Mouse (Mus musculus) heart, adult 2 months (tissue): ENCODE data around the gene Plxna3. TPM values are rescaled to one million over a fixed set of nuclear protein-coding genes. Genes with fewer than 3 reads are reported as not detected.
"Not testable (repeated sequence)": the region's sequence is repeated elsewhere in the genome, so short reads cannot be mapped to it uniquely, and the experiment has no call there.

Source experiments
- DNase-seq, 2 experiments: peaks; one replicate each; pipeline ENCODE4 v3.0.0; 2021
- H3K27ac ChIP-seq: fragments of 200-600 bp; 2 replicates; pipeline ENCODE4 v1.8.1; 2022
- H3K27me3 ChIP-seq: fragments of 200-500 bp; 2 replicates; pipeline ENCODE4 v1.6.1; 2012; ENCODE audit warnings: mild to moderate bottlenecking, low read length, inconsistent platforms, mixed read lengths; ENCODE audit not compliant: control insufficient read depth, insufficient read depth
- H3K36me3 ChIP-seq: fragments of 200-500 bp; 2 replicates; pipeline ENCODE4 v1.6.1; 2012; ENCODE audit warnings: low read length, inconsistent platforms; ENCODE audit not compliant: control insufficient read depth, insufficient read depth
- H3K4me1 ChIP-seq: fragments of 200-500 bp; 2 replicates; pipeline ENCODE4 v1.6.1; 2011; ENCODE audit warnings: low read length; ENCODE audit not compliant: control insufficient read depth, insufficient read depth
- H3K4me3 ChIP-seq: fragments of 200-600 bp; 2 replicates; pipeline ENCODE4 v1.8.1; 2022
- H3K79me2 ChIP-seq: fragments of 200-500 bp; replicated peaks from 2 replicates; pipeline ENCODE4 v1.6.1; 2012; ENCODE audit warnings: mild to moderate bottlenecking, inconsistent platforms, low read length, moderate library complexity, mixed read lengths; ENCODE audit not compliant: control insufficient read depth, insufficient read depth
- H3K9ac ChIP-seq: fragments of 200-500 bp; 2 replicates; pipeline ENCODE4 v1.6.1; 2012; ENCODE audit warnings: low read depth, mild to moderate bottlenecking, control low read depth, inconsistent platforms, low read length, mixed read lengths
- CTCF ChIP-seq: fragments of 200-600 bp; IDR thresholded peaks from 2 replicates; pipeline ENCODE4 v1.8.1; 2022; ENCODE audit warnings: antibody characterized with exemption, mild to moderate bottlenecking, moderate library complexity
- EP300 ChIP-seq: fragments of 200-500 bp; IDR thresholded peaks from 2 replicates; pipeline ENCODE4 v1.6.1; 2011; ENCODE audit warnings: low read depth, low read length, control low read depth; ENCODE audit not compliant: insufficient read depth
- POLR2A ChIP-seq: fragments of 200-500 bp; IDR thresholded peaks from 2 replicates; pipeline ENCODE4 v1.6.1; 2011; ENCODE audit warnings: mild to moderate bottlenecking, low read depth, low read length, control low read depth; ENCODE audit not compliant: insufficient read depth
- WGBS: fragments of 180-500 bp; shearing (Covaris S2); methylation state at CpG from one replicate; pipeline ENCODE4 v1.1.7; 2018; 5-methylcytosine and 5-hydroxymethylcytosine counted together
- intact Hi-C: fragments of 180-260 bp; cut with DNase I; formaldehyde crosslinking; loops from one replicate; pipeline ENCODE4 v1.15.1; 2025
- polyA plus RNA-seq: library from polyadenylated mRNA; depleted of rRNA; stranded (reverse); fragments of >200 nt; gene quantifications from 2 replicates; pipeline ENCODE4 v1.2.3, GENCODE M21; 2012
- total RNA-seq, 2 experiments: library from RNA; stranded (reverse); gene quantifications; 2 replicates each; pipeline ENCODE4 v1.2.3; 2021

Gene Plxna3
- total and polyA plus RNA-seq, 3 experiments = 0.65 to 4.7 (median 1.0) TPM

DNA sequence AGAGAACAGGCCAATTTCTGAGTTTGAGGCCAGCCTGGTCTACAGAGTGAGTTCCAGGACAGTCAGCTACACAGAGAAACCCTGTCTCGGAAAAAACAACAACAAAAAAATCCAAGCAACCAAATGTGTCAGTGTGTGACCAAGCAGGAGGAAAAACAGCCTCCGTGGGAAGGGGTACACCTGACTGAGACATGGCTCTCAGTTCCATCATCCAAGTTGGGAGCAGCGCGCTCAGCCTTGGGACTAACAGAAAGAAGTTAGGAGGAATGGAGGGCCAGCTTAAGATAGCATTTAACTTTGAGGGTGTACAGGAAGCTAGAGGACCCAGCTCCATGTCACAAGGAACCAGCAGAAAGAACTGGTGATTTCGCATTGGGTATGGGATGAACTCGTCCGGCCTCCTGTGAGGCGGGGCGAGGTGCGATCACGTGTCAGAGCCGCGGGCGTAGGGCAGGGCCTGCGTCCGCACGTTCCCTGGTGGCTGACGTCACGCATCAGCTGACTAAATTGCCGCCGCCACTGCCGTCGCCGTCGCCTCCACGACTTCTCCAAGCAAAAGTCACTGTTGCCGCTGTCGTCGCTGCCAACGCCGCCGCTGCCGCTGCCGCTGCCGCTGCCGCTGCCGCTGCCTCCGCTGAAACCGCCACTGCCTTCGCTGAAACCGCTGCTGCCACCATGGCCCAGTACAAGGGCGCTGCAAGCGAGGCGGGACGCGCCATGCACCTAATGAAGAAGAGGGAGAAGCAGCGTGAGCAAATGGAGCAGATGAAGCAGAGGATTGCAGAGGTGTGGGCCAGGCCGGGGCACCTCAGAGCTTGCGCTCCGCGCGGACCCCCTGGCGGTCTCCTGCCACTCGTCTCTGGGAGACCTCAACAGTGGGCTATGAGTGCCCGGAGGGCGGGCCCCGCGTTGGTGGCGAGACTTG lies 16.1 kb upstream of the Plxna3 start, which contains the start of gene Fam50a:
Gene Fam50a, plus strand, starts transcription at position 494 of the 925 bp plus-strand sequence.
- H3K4me3 ChIP-seq = peak within 1 kb of the TSS; percentile 55
- no peaks in the 10 kb centered on the region for H3K27me3 ChIP-seq
- H3K27ac ChIP-seq = peak within 1 kb of the TSS; percentile 70
- no peaks in the 10 kb centered on the region for H3K79me2 ChIP-seq
- WGBS = 21% methylated on average over 59 of the region's 59 CpGs
- H3K36me3 ChIP-seq = no peaks in the 10 kb centered on the region
- peak; percentile 87 to 92 for DNase-seq
- peak within 1 kb of the TSS; percentile 97 for H3K9ac ChIP-seq
- peak; percentile 62 for TF ChIP-seq POLR2A
- TF ChIP-seq EP300 = no peak
- no peak for TF ChIP-seq CTCF
- intact Hi-C loops = loop anchor here (5.0 kb wide), 1 partner anchor 54 kb away; no protein-coding TSS in a partner anchor
- H3K4me1 ChIP-seq = no peaks in the 10 kb centered on the region; the same call in 1 of the 2 replicates

DNA sequence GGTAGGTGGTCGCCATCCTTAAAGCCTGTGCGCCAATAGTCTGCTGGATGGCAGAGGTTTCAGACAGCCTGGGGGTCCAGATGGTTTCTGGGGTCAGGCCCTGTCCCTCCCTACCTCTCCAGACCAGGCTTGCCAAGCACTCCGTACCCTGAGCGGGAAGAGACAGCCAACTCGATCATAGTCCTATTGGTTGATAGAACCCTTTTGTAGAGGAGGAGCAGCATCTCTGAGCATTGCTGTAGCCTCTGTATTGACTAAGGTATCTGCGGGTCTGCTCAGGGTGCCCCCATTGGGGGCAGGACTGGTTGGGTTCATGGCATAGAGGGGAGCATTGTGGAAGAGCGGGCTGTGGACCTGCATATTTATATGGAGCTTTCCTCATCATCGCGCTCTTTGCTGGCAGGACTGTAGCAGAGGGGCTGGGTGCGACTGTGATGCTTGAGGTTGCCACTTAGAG lies 377 bp downstream of the Plxna3 start:
- intact Hi-C loops = no loop called here
- DNase-seq = no peak
- no peaks in the 10 kb centered on the region for H3K4me1 ChIP-seq
- TF ChIP-seq POLR2A = no peak
- no peak for TF ChIP-seq CTCF
- TF ChIP-seq EP300 = no peak
- H3K27ac ChIP-seq = no peak overlapping the region
- peak overlapping the region; percentile 81 for H3K9ac ChIP-seq
- 36% methylated on average over 10 of the region's 10 CpGs for WGBS
- H3K27me3 ChIP-seq = no peaks in the 10 kb centered on the region
- no peaks in the 10 kb centered on the region for H3K36me3 ChIP-seq
- H3K79me2 ChIP-seq = no peaks in the 10 kb centered on the region
- H3K4me3 ChIP-seq = peak overlapping the region; percentile 52; the same call in 1 of the 2 replicates

DNA sequence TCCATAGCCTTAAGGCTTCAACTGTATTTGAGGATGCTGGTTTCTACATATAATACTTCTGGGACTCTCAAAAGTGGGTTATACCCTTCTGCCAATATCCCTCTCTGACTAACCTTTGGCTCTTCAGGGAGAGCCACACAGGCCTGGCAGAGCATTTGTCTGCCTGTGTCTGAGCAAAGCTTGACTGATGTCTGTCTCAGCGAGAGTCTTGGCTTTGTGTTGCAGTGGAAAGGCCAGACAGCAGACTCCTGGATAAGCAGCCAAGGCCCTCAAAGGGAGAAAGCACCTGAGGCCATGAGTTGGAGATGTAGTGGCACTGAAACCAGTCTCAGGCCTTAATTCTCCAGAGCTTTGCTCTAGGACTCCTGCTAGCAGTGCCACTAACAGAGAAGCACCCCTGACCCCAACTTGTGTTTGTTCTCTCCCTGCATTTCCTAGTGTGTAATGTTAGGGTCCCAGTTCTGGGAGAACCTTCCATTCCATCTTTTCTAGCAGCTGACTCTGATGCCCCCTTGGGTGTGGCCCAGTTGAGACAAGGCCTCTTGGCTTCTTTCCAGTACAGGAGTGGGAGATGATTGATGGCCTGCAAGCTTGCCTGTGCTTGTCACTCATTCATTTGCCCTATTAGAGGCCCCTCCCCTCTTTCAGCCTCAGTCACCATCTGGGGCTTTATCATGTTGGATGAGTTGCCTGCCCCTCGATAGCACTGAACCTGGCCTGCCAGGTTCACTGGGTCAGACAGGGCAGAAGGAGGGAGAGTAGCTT lies 1.5 kb downstream of the Plxna3 start:
- no peaks in the 10 kb centered on the region for H3K4me1 ChIP-seq
- TF ChIP-seq POLR2A = no peak
- TF ChIP-seq CTCF = no peak
- TF ChIP-seq EP300 = no peak
- WGBS = 53% methylated on average over 2 of the region's 2 CpGs
- intact Hi-C loops = no loop called here
- no peak overlapping the region for H3K4me3 ChIP-seq
- no peaks in the 10 kb centered on the region for H3K36me3 ChIP-seq
- no peaks in the 10 kb centered on the region for H3K27me3 ChIP-seq
- no peaks in the 10 kb centered on the region for H3K79me2 ChIP-seq
- H3K9ac ChIP-seq = no peak overlapping the region
- DNase-seq = no peak
- no peak overlapping the region for H3K27ac ChIP-seq

GRCm38 (mm10) chrX:74352645-74353466 lies 24.0 kb downstream of the Plxna3 start:
- Histone ChIP-seq H3K79me2 (no peaks in the 10 kb centered on the region), H3K9ac (peak overlapping the region; percentile 73), H3K36me3 (no peaks in the 10 kb centered on the region), H3K27ac (peak overlapping the region; percentile 65), H3K4me3 (peak overlapping the region; percentile 56), H3K27me3 (no peaks in the 10 kb centered on the region), H3K4me1 (peaks cover 3% of the 10 kb centered on the region; the same call in 1 of the 2 replicates)
- no peak for DNase-seq
- WGBS = 26% methylated on average over 13 of the region's 13 CpGs
- no peak for TF ChIP-seq CTCF
- TF ChIP-seq EP300 = no peak
- no peak for TF ChIP-seq POLR2A
- intact Hi-C loops = loop anchor here (5.0 kb wide), 1 partner anchor 39 kb away; the partner anchor contains the start of genes Fam3a and Ikbkg

DNA sequence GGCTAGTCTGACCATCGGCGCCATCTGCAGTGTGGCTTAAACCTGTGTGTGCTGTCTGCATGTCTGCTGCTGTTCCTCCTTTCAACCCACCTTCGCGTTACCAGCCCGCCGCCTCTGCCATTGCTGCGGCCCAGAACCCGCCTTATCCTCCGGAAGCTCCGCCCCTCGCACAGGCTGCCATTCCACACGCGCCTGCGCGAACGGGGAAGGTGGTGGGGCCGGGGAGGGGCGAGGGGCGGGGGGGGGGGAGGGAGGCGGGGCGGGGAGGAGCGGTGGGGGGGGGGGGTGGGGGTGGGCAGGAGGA lies 24.6 kb downstream of the Plxna3 start, which contains the start of gene Lage3:
Gene Lage3, minus strand, starts transcription at position 152 of the 304 bp plus-strand sequence.
- intact Hi-C loops = loop anchor here (5.0 kb wide), 1 partner anchor 39 kb away; the partner anchor contains the start of genes Fam3a and Ikbkg
- WGBS = 31% methylated on average over 11 of the region's 22 CpGs
- TF ChIP-seq POLR2A (peak; percentile 77), EP300 (no peak), CTCF (no peak)
- peak within 1 kb of the TSS; percentile 56 for H3K4me3 ChIP-seq
- no peaks in the 10 kb centered on the region for H3K79me2 ChIP-seq
- H3K27ac ChIP-seq = peak within 1 kb of the TSS; percentile 65
- H3K4me1 ChIP-seq = peaks cover 3% of the 10 kb centered on the region; the same call in 1 of the 2 replicates
- H3K9ac ChIP-seq = peak within 1 kb of the TSS; percentile 73
- no peaks in the 10 kb centered on the region for H3K27me3 ChIP-seq
- DNase-seq = peak; percentile 85 to 88
- H3K36me3 ChIP-seq = no peaks in the 10 kb centered on the region

GRCm38 (mm10) chrX:74357069-74357468 lies 28.2 kb downstream of the Plxna3 start:
- H3K9ac ChIP-seq, H3K79me2 ChIP-seq, H3K4me1 ChIP-seq, H3K27ac ChIP-seq, H3K36me3 ChIP-seq, DNase-seq, H3K27me3 ChIP-seq, intact Hi-C loops, H3K4me3 ChIP-seq: not testable (repeated sequence)
- 84% methylated on average over 3 of the region's 3 CpGs for WGBS
